Mouse (Mus musculus) thymus, adult 2 months (tissue): Measurements from ENCODE around the gene Gm27021.

Experiments used
- CTCF ChIP-seq: fragments of 200-500 bp; IDR thresholded peaks from 2 replicates; pipeline ENCODE4 v1.5.1; 2012; ENCODE audit warnings: mild to moderate bottlenecking, control low read depth, low read length, moderate library complexity, borderline replicate concordance; ENCODE audit not compliant: control insufficient read depth, poor library complexity, insufficient read depth; ENCODE audit errors: extremely low read depth
- POLR2A ChIP-seq: fragments of 200-500 bp; IDR thresholded peaks from 2 replicates; pipeline ENCODE4 v1.6.1; 2012; ENCODE audit warnings: mild to moderate bottlenecking, low read length, control low read depth, moderate library complexity; ENCODE audit not compliant: control insufficient read depth, poor library complexity, insufficient read depth; ENCODE audit errors: extremely low read depth

GRCm38 (mm10) chr8:120684082-120684481 lies 16.2 kb upstream of the Gm27021 start:
- no peak for TF ChIP-seq CTCF
- TF ChIP-seq POLR2A, result no peak
